Mouse (Mus musculus): ENCODE measurements around the gene Gfy. TPM values are rescaled to one million over a fixed set of nuclear protein-coding genes. Genes with fewer than 3 reads are reported as not detected.

Gfy gene
- total RNA-seq, 2 experiments from 2014 or later = 0.17 to 0.28 TPM

GRCm38 (mm10) chr7:45147899-45148298, 31.5 kb downstream of the Gfy start:
- DNase-seq = no peak

GRCm38 (mm10) chr7:45147267-45147666, 32.1 kb downstream of the Gfy start:
- no peak for DNase-seq

GRCm38 (mm10) chr7:45145460-45145859, 33.9 kb downstream of the Gfy start:
- no peak for DNase-seq

- no peak for DNase-seq
Measured at GRCm38 (mm10) chr7:45144368-45145174, 34.8 kb downstream of the Gfy start.

- no peak for DNase-seq
Measured at GRCm38 (mm10) chr7:45141914-45142313, 37.5 kb downstream of the Gfy start.

- no peak for DNase-seq
Measured at GRCm38 (mm10) chr7:45141319-45141718, 38.0 kb downstream of the Gfy start.

- DNase-seq = no peak
Measured at GRCm38 (mm10) chr7:45139904-45140723, 39.3 kb downstream of the Gfy start.

GRCm38 (mm10) chr7:45138403-45138802, 41.0 kb downstream of the Gfy start:
- no peak for DNase-seq

- no peak for DNase-seq
Measured at GRCm38 (mm10) chr7:45137171-45138006, 42.0 kb downstream of the Gfy start.

GRCm38 (mm10) chr7:45135993-45136567, 43.3 kb downstream of the Gfy start, which contains the start of the genes Gm45713 and Flt3l:
Gene Gm45713, minus strand, starts transcription at chr7:45136231.
Gene Flt3l, minus strand, starts transcription at chr7:45136432.
- DNase-seq = peak; percentile 86 to 87

GRCm38 (mm10) chr7:45135370-45135769, 44.0 kb downstream of the Gfy start:
- no peak for DNase-seq

GRCm38 (mm10) chr7:45134544-45135026, 44.8 kb downstream of the Gfy start:
- no peak for DNase-seq

- no peak for DNase-seq
Measured at GRCm38 (mm10) chr7:45133446-45134159, 45.8 kb downstream of the Gfy start.

GRCm38 (mm10) chr7:45131850-45132249, 47.5 kb downstream of the Gfy start:
- DNase-seq = no peak

- DNase-seq = no peak
Measured at GRCm38 (mm10) chr7:45129776-45130512, 49.4 kb downstream of the Gfy start.

- DNase-seq = no peak
Measured at GRCm38 (mm10) chr7:45129318-45129717, 50.1 kb downstream of the Gfy start.

GRCm38 (mm10) chr7:45128624-45129246, 50.6 kb downstream of the Gfy start, which contains the start of gene Rpl13a:
Gene Rpl13a, minus strand, starts transcription at chr7:45128761.
- peak; percentile 98 to 99 for DNase-seq

GRCm38 (mm10) chr7:45127700-45128224, 51.6 kb downstream of the Gfy start:
- no peak for DNase-seq

GRCm38 (mm10) chr7:45126844-45127699, 52.3 kb downstream of the Gfy start:
- DNase-seq = no peak

Measured in layer of hippocampus, postnatal 36 days (tissue).